Mouse (Mus musculus): ENCODE measurements around the gene Lrrc20. TPM values are rescaled to one million over a fixed set of nuclear protein-coding genes. Genes with fewer than 3 reads are reported as not detected.

Lrrc20 gene
- polyA plus RNA-seq, 1 experiment from 2014 or later, result 12.6 TPM

- Histone ChIP-seq H3K4me2 (replicated peaks) (no peak overlapping the region), H3K36me3 (no peaks in the 10 kb centered on the region), H3K4me1 (peaks cover 12% of the 10 kb centered on the region), H3K9ac (no peak overlapping the region), H3K27ac (no peak overlapping the region), H3K9me3 (no peaks in the 10 kb centered on the region), H3K4me3 (no peak overlapping the region), H3K27me3 (replicated peaks) (peaks cover 30% of the 10 kb centered on the region)
- ATAC-seq (ENCODE audit: low FRiP score, low read depth), result no peak
- 77% methylated on average over 15 of the region's 15 CpGs for WGBS
These were observed 151.8 kb downstream of the Lrrc20 start for GRCm38 (mm10) chr10:61627195-61627937.

- Histone ChIP-seq H3K4me2 (replicated peaks) (no peak overlapping the region), H3K36me3 (no peaks in the 10 kb centered on the region), H3K9me3 (no peaks in the 10 kb centered on the region), H3K27ac (no peak overlapping the region), H3K4me3 (no peak overlapping the region), H3K4me1 (peaks cover 12% of the 10 kb centered on the region), H3K27me3 (replicated peaks) (peaks cover 30% of the 10 kb centered on the region), H3K9ac (no peak overlapping the region)
- WGBS, result 87% methylated on average over 4 of the region's 4 CpGs
- ATAC-seq (ENCODE audit: low FRiP score, low read depth), result no peak
These were observed 152.3 kb downstream of the Lrrc20 start for GRCm38 (mm10) chr10:61627938-61628250.

Other genes with a start within 250 kb of the Lrrc20 start
- gene Adamts14, start 202.4 kb upstream of the Lrrc20 start, polyA plus RNA-seq (2016; fragmentation: Nextera tagmentation; extraction: Ambion mirVana), result 0.43 and 0.46 TPM in 2 replicates
- gene Prf1, start 178.0 kb upstream of the Lrrc20 start, polyA plus RNA-seq (2016; fragmentation: Nextera tagmentation; extraction: Ambion mirVana), result not detected in 2 replicates
- gene Pald1, start 92.3 kb upstream of the Lrrc20 start, polyA plus RNA-seq (2016; fragmentation: Nextera tagmentation; extraction: Ambion mirVana), result 32.8 and 34.8 TPM in 2 replicates
- 0.13 TPM in 1 of 2 replicates, not detected in the other for gene Nodal, start 57.8 kb upstream of the Lrrc20 start, polyA plus RNA-seq (2016; fragmentation: Nextera tagmentation; extraction: Ambion mirVana)
- 52.0 and 64.9 TPM in 2 replicates for gene Eif4ebp2, start 23.1 kb upstream of the Lrrc20 start, polyA plus RNA-seq (2016; fragmentation: Nextera tagmentation; extraction: Ambion mirVana)
- 0.22 and 0.25 TPM in 2 replicates for gene Npffr1, start 119.7 kb downstream of the Lrrc20 start, polyA plus RNA-seq (2016; fragmentation: Nextera tagmentation; extraction: Ambion mirVana)
- gene Ppa1, start 172.8 kb downstream of the Lrrc20 start, polyA plus RNA-seq (2016; fragmentation: Nextera tagmentation; extraction: Ambion mirVana), result 207 and 219 TPM in 2 replicates
- gene Sar1a, start 204.5 kb downstream of the Lrrc20 start, polyA plus RNA-seq (2016; fragmentation: Nextera tagmentation; extraction: Ambion mirVana), result 212 and 220 TPM in 2 replicates
- gene Tysnd1, start 219.7 kb downstream of the Lrrc20 start, polyA plus RNA-seq (2016; fragmentation: Nextera tagmentation; extraction: Ambion mirVana), result 38.6 and 40.9 TPM in 2 replicates
- 9.4 and 10.7 TPM in 2 replicates for gene Aifm2, start 239.5 kb downstream of the Lrrc20 start, polyA plus RNA-seq (2016; fragmentation: Nextera tagmentation; extraction: Ambion mirVana)

All from neural tube, embryonic 12.5 days (tissue).